Mouse (Mus musculus) hindbrain, embryonic 13.5 days (tissue): Measurements from ENCODE around the gene Dnah12. TPM values are rescaled to one million over a fixed set of nuclear protein-coding genes. Genes with fewer than 3 reads are reported as not detected.

Source experiments
- ATAC-seq: fragments of 200-750 bp; cut with Nextera tagmentation; 2 replicates; pipeline ENCODE4 v1.8.0; 2017; ENCODE audit warnings: moderate TSS enrichment; ENCODE audit not compliant: low FRiP score
- H3K27ac ChIP-seq: fragments of 300-500 bp; sonication (generic); 2 replicates; pipeline ENCODE4 v1.5.1; 2015; ENCODE audit warnings: inconsistent platforms, mild to moderate bottlenecking, moderate library complexity
- H3K27me3 ChIP-seq: fragments of 300-500 bp; sonication (generic); 2 replicates; pipeline ENCODE4 v1.6.1; 2015; ENCODE audit warnings: mild to moderate bottlenecking, inconsistent platforms
- H3K36me3 ChIP-seq: fragments of 300-500 bp; sonication (generic); 2 replicates; pipeline ENCODE4 v1.6.1; 2015; ENCODE audit warnings: mild to moderate bottlenecking, inconsistent platforms
- H3K4me1 ChIP-seq: fragments of 300-500 bp; sonication (generic); replicated peaks from 2 replicates; pipeline ENCODE4 v1.6.1; 2015; ENCODE audit warnings: inconsistent platforms
- H3K4me2 ChIP-seq: fragments of 300-500 bp; sonication (generic); 2 replicates; pipeline ENCODE4 v1.6.1; 2015; ENCODE audit warnings: inconsistent platforms, mild to moderate bottlenecking, moderate library complexity
- H3K4me3 ChIP-seq: fragments of 300-500 bp; sonication (generic); 2 replicates; pipeline ENCODE4 v1.5.1; 2015; ENCODE audit warnings: mild to moderate bottlenecking, inconsistent platforms
- H3K9ac ChIP-seq: fragments of 300-500 bp; sonication (generic); 2 replicates; pipeline ENCODE4 v1.6.1; 2015; ENCODE audit warnings: mild to moderate bottlenecking, inconsistent platforms
- H3K9me3 ChIP-seq: fragments of 300-500 bp; sonication (generic); 2 replicates; pipeline ENCODE4 v1.6.1; 2016; ENCODE audit warnings: inconsistent platforms
- WGBS: fragments of 180-500 bp; shearing (Covaris S2); methylation state at CpG from one replicate; pipeline ENCODE4 v1.1.7; 2015; 5-methylcytosine and 5-hydroxymethylcytosine counted together
- polyA plus RNA-seq: library from polyadenylated mRNA; unstranded; fragments of >200 nt; fragmentation: Nextera tagmentation; extraction: Ambion mirVana; gene quantifications from 2 replicates; pipeline ENCODE4 v1.2.1, GENCODE M21; 2015

Dnah12 gene
- polyA plus RNA-seq, 1 experiment from 2014 or later = 0.09 TPM

DNA sequence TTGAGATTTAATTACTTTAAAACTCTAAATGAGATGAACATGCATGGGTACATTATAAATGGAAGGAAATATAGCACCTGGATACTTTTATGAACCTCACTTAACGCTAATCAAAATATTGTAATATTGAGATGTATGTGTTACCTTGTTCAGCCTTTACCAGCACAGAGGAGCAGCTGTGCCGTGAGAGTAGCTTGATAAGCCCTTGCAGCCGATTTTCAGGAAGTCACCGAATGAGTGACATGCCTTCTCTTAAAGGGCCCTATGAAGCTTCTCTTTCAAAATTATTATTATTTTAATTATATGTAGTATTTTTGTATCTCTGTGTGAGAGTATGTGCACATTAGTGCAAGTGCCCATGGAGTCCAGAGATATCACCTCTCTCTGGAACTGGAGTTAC, 75.1 kb downstream of the Dnah12 start:
- no peaks in the 10 kb centered on the region for H3K27me3 ChIP-seq
- no peak overlapping the region for H3K27ac ChIP-seq
- 82% methylated on average over 4 of the region's 4 CpGs for WGBS
- no peaks in the 10 kb centered on the region for H3K4me1 ChIP-seq
- no peaks in the 10 kb centered on the region for H3K36me3 ChIP-seq
- H3K9ac ChIP-seq = no peak overlapping the region
- peaks cover 2% of the 10 kb centered on the region; the same call in 1 of the 2 replicates for H3K9me3 ChIP-seq
- no peak for ATAC-seq
- H3K4me3 ChIP-seq = no peak overlapping the region
- H3K4me2 ChIP-seq = no peak overlapping the region

DNA sequence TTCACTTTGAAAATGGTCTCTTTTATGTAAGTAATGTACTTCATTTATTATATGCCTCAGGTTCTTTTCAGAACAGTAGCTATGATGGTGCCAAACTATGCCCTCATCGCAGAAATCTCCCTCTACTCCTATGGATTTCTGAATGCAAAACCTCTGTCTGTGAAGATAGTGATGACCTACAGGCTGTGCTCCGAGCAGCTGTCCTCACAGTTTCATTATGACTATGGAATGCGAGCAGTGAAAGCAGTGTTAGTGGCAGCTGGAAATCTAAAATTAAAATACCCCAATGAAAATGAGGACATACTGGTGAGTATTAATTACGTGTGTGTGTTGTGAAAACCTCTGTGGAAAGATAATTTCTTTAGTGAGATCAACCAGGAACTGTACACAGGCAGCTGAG, 80.5 kb downstream of the Dnah12 start:
- Histone ChIP-seq H3K36me3 (no peaks in the 10 kb centered on the region), H3K4me2 (no peak overlapping the region), H3K4me1 (no peaks in the 10 kb centered on the region), H3K4me3 (no peak overlapping the region), H3K9ac (no peak overlapping the region), H3K27me3 (no peaks in the 10 kb centered on the region), H3K9me3 (no peaks in the 10 kb centered on the region), H3K27ac (no peak overlapping the region)
- 80% methylated on average over 4 of the region's 4 CpGs for WGBS
- ATAC-seq = no peak

DNA sequence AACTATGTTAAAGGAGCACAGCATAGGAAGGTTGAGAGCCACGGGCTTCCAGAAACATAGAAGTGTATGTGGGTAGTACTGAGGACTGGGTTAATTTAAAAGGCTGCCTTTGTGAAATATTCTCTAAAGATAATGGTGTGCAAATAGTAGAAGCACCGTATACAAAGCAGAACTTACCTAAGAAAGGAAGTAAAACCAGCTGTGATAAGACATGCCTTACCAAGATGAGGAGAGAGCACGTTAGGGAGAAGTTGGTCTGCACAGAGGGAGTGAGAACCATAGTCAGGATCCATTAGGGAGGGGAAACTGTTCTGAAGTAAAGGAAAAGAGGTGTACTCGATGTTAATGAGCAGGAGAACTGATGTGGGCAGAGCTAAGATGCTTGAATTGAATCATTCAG, 90.7 kb downstream of the Dnah12 start:
- Histone ChIP-seq H3K36me3 (no peaks in the 10 kb centered on the region), H3K27me3 (no peaks in the 10 kb centered on the region), H3K4me1 (no peaks in the 10 kb centered on the region), H3K4me3 (no peak overlapping the region), H3K9ac (no peak overlapping the region), H3K4me2 (no peak overlapping the region), H3K27ac (no peak overlapping the region), H3K9me3 (no peaks in the 10 kb centered on the region)
- ATAC-seq = no peak
- WGBS = 78% methylated on average over 4 of the region's 4 CpGs

DNA sequence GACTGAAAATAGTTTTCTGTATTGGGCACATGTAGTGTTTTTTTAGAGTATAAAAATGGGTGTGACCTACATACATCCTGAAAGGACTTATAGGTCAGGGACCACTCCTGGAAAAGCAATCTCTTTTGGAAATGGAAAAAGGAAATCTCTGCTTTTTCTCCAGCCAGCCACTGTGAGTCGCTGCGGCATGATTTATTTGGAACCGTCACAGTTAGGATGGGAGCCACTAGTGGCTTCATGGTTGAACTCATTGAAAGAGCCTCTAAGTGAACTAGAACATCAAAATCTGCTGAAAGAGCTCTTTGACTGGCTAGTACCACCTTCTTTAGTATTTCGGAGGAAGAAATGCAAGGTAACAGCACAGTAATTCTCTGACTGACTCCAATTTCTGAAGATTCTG, 92.6 kb downstream of the Dnah12 start:
- Histone ChIP-seq H3K4me1 (no peaks in the 10 kb centered on the region), H3K27ac (no peak overlapping the region), H3K4me2 (no peak overlapping the region), H3K9ac (no peak overlapping the region), H3K36me3 (no peaks in the 10 kb centered on the region), H3K4me3 (no peak overlapping the region), H3K27me3 (no peaks in the 10 kb centered on the region), H3K9me3 (no peaks in the 10 kb centered on the region)
- no peak for ATAC-seq
- 53% methylated on average over 4 of the region's 4 CpGs for WGBS

DNA sequence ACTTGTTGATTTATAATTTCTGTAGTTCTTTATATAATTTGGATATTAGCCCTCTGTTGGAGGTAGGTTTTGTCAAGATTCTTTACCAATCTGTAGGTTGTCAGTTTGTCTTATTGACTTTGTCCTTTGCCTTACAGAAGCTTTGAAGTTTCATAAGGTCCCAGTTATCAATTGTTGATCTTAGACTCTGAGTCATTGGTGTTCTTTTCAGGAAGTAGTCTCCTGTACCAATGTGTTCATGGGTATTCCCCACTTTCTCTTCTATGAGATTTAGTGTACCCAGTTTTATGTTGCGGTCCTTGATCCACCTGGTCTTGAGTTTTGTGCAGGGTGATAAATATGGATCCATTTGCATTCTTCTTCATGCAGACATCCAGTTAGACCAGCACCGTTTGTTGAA, 101.4 kb downstream of the Dnah12 start:
- Histone ChIP-seq H3K4me1 (no peaks in the 10 kb centered on the region), H3K9ac (no peak overlapping the region), H3K36me3 (no peaks in the 10 kb centered on the region), H3K4me2 (no peak overlapping the region), H3K4me3 (no peak overlapping the region), H3K27ac (no peak overlapping the region), H3K9me3 (no peaks in the 10 kb centered on the region), H3K27me3 (no peaks in the 10 kb centered on the region)
- WGBS = 92% methylated on average over 2 of the region's 2 CpGs
- no peak for ATAC-seq

DNA sequence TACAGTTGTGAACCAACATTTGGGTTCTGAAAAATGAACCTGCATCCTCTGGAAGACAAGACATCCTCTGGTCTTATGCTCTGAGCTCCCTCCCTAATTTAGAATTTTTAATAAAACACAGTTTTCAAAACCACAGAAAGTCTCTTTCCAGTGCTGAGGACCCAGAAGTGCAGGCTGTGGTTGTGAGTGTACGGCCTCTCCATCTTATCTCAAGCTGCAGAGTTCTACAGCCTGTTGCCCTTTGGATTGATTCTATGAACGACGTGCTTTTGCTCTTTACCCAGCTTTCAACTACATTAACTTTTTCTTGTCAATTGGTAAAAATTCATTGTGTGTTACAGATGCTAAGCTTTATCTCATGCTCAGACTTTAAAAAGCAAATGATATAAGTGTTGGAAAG, 105.3 kb downstream of the Dnah12 start:
- no peak for ATAC-seq
- Histone ChIP-seq H3K27me3 (no peaks in the 10 kb centered on the region), H3K36me3 (no peaks in the 10 kb centered on the region), H3K9me3 (no peaks in the 10 kb centered on the region), H3K4me3 (no peak overlapping the region), H3K27ac (no peak overlapping the region), H3K4me2 (no peak overlapping the region), H3K9ac (no peak overlapping the region), H3K4me1 (no peaks in the 10 kb centered on the region)
- WGBS = 90% methylated on average over 3 of the region's 3 CpGs

DNA sequence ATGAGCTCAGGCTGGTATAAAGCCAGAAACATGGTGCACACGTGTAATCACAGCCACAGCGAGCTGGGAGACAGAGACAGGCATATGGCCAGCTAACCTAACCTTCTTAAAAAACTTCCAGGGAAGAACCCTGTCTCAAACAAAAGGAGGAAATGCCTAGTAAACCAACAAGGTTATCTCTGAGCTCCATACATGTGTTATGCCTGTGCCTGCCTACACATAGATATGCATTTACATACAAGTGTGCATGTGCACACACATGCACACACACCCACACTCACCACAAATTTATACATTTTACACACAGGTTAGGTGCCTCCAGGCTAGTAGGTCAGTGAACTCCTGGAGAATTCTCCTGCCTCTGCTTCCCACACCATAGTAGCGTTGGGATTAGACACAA, 106.2 kb downstream of the Dnah12 start:
- 81% methylated on average over 3 of the region's 3 CpGs for WGBS
- Histone ChIP-seq H3K4me3 (no peak overlapping the region), H3K27ac (no peak overlapping the region), H3K9me3 (no peaks in the 10 kb centered on the region), H3K27me3 (no peaks in the 10 kb centered on the region), H3K9ac (no peak overlapping the region), H3K4me2 (no peak overlapping the region), H3K4me1 (no peaks in the 10 kb centered on the region), H3K36me3 (no peaks in the 10 kb centered on the region)
- no peak for ATAC-seq

DNA sequence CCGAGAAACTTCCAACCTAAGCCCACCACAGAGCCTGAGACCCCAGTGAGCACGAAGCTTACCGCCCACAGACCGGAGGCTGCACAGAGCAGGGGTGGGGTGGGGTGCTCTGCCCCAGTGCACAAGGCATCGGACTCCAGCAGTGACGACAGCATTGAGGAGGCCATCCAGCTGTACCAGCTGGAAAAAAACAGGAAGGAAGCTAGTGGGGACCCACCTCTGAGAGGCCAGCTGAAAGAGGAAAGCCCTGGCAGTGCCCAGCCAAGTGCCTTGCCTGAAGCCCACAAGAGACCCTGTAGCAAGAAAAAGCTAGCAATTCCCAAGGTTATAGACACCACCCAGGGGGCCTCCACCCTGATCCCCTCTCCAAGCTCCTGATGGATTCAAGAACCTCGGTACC, 112.4 kb downstream of the Dnah12 start:
- 85% methylated on average over 7 of the region's 7 CpGs for WGBS
- ATAC-seq = no peak
- no peaks in the 10 kb centered on the region for H3K4me1 ChIP-seq

DNA sequence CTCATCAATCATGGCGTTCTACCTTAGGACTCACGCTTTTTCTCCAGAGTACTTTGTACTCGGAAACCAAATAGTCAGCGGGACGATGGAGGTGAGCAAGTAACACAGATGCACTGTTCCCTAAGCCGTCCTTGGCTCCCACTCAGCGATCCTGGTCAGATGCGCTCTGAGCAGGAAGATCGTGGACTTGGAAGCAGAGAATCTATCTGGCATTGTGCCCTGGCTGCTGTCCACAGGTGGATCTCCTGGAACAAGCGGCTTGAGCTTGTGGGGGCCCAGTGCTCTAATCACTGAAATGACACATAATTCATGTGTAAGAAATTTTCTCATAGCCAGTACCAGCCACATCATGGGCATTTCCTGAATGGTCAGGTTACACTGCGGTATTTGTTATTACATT, 119.7 kb downstream of the Dnah12 start:
- no peak overlapping the region for H3K4me3 ChIP-seq
- H3K36me3 ChIP-seq = no peaks in the 10 kb centered on the region
- 89% methylated on average over 11 of the region's 11 CpGs for WGBS
- no peaks in the 10 kb centered on the region for H3K4me1 ChIP-seq
- no peak for ATAC-seq
- H3K4me2 ChIP-seq = no peak overlapping the region
- H3K27ac ChIP-seq = no peak overlapping the region
- H3K27me3 ChIP-seq = no peaks in the 10 kb centered on the region
- H3K9ac ChIP-seq = no peak overlapping the region
- no peaks in the 10 kb centered on the region for H3K9me3 ChIP-seq

More for the DNA sequence above, 112.4 kb downstream of the Dnah12 start:
- Histone ChIP-seq H3K36me3 (no peaks in the 10 kb centered on the region), H3K4me3 (no peak overlapping the region), H3K9ac (no peak overlapping the region), H3K9me3 (no peaks in the 10 kb centered on the region), H3K4me2 (no peak overlapping the region), H3K27ac (no peak overlapping the region), H3K27me3 (no peaks in the 10 kb centered on the region)

DNA sequence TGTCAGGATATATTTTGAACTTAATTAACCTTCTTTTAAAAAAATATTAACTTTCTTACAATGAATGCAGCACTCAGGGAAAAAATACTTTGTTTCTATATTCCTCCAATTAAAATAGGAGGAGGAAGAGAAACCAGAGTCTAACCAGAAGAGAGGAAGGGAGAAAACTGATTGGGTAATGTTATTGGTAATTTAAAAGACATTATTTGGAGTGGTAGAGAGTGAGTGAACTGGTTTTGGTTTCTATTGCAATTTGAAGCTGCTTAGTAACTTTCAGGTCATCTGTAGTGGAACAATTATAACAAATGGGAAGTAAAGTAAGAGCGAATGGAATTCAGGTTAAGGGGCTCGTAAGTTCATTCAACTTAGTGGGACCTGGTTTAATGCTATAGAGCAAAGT, 120.8 kb downstream of the Dnah12 start:
- 95% methylated on average over 2 of the region's 2 CpGs for whole genome bisulfite sequencing
- H3K36me3 ChIP-seq = no peaks in the 10 kb centered on the region
- no peak overlapping the region for H3K4me3 ChIP-seq
- H3K4me2 ChIP-seq = no peak overlapping the region
- no peak overlapping the region for H3K9ac ChIP-seq
- no peak for ATAC-seq
- H3K9me3 ChIP-seq = no peaks in the 10 kb centered on the region
- no peaks in the 10 kb centered on the region for H3K27me3 ChIP-seq
- no peak overlapping the region for H3K27ac ChIP-seq
- no peaks in the 10 kb centered on the region for H3K4me1 ChIP-seq

DNA sequence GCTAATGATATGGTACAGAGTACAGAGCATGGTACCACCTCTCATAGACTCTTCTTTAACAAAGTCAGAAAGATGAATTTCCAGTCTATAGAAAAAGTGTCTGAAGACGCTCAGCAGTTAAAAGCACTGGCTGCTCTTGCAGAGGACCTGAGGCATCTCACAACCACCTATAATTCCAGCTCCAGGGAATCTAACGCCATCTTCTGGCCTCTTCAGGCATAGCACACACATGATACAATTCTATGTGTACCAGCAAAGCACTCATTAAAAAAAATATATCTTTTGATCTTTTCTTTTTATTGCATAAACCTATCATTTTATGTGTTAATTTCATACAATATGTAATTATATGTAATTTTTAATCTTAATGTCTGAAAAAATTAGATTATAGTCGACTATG, 121.8 kb downstream of the Dnah12 start:
- no peak for ATAC-seq
- Histone ChIP-seq H3K9ac (no peak overlapping the region), H3K27me3 (no peaks in the 10 kb centered on the region), H3K4me3 (no peak overlapping the region), H3K36me3 (no peaks in the 10 kb centered on the region), H3K27ac (no peak overlapping the region), H3K9me3 (no peaks in the 10 kb centered on the region), H3K4me1 (no peaks in the 10 kb centered on the region), H3K4me2 (no peak overlapping the region)
- WGBS = 52% methylated on average over 3 of the region's 3 CpGs

DNA sequence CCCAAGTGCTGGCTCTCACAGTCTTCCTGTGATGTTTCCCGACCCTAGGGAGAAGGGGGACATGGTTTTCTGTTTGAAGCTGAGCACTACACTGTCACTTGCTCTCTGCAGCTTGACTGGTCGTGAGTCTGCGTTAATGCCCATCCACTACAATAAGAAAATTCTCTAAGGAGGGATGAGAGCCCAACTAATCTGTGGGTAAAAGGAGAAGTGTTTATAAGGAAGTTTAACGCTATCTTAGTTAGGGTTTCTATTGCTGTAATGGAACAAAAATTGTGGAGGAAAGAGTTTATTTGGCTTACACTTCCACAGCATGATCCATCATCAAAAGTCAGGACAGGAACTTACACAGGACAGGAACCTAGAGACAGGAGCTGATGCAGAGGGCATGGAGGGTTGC, 123.7 kb downstream of the Dnah12 start:
- H3K9me3 ChIP-seq = no peaks in the 10 kb centered on the region
- H3K27ac ChIP-seq = no peak overlapping the region
- H3K4me3 ChIP-seq = no peak overlapping the region
- 81% methylated on average over 4 of the region's 4 CpGs for WGBS
- H3K36me3 ChIP-seq = no peaks in the 10 kb centered on the region
- H3K4me2 ChIP-seq = no peak overlapping the region
- no peak overlapping the region for H3K9ac ChIP-seq
- H3K27me3 ChIP-seq = no peaks in the 10 kb centered on the region
- ATAC-seq = no peak
- no peaks in the 10 kb centered on the region for H3K4me1 ChIP-seq

DNA sequence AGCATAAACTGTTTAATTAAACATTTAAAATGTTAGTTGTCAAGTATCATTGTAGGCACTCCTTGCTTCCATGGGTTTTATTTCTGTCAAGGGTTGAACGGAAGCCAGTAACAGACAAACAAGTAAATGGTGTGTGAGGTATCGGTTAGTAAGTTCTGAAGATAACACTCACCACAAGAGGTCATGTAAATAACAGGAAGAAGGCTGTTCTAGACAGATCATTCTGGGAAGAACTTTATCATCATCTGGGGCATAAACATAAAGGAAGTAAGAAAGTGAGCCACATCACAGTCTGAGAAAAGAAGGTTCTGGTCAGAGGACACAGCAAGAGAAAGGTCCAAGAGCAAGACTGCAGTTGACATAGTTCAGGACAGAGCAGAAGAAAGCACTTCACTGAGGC, 132.9 kb downstream of the Dnah12 start:
- H3K9me3 ChIP-seq = no peaks in the 10 kb centered on the region
- no peak overlapping the region for H3K4me2 ChIP-seq
- H3K27me3 ChIP-seq = no peaks in the 10 kb centered on the region
- H3K4me1 ChIP-seq = no peaks in the 10 kb centered on the region
- 95% methylated on average over 2 of the region's 2 CpGs for WGBS
- H3K9ac ChIP-seq = no peak overlapping the region
- H3K27ac ChIP-seq = no peak overlapping the region
- H3K36me3 ChIP-seq = no peaks in the 10 kb centered on the region
- no peak for ATAC-seq
- H3K4me3 ChIP-seq = no peak overlapping the region

DNA sequence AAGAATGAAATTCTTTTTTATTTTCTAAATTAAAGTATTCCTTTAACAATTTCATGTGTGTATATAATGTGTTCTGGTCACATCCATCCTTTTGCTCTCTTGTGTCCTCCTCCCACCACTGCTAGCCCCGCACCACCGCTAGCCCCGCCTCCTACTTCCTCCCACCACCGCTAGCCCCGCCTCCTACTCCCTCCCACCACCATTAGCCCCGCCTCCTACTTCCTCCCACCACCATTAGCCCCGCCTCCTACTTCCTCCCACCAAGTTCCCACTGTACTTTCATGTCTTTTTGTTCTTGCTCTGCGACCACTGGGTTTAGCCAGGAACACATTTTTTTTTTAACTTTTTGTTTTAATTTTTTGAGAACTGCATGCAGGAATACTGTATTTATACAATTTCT, 160.0 kb downstream of the Dnah12 start:
- WGBS = 86% methylated on average over 8 of the region's 8 CpGs
- H3K27me3 ChIP-seq = no peaks in the 10 kb centered on the region

More for the DNA sequence above, 160.0 kb downstream of the Dnah12 start:
- no peak for ATAC-seq
- Histone ChIP-seq H3K4me2 (no peak overlapping the region), H3K9me3 (no peaks in the 10 kb centered on the region), H3K27ac (no peak overlapping the region), H3K4me1 (no peaks in the 10 kb centered on the region), H3K9ac (no peak overlapping the region), H3K4me3 (no peak overlapping the region), H3K36me3 (no peaks in the 10 kb centered on the region)
